Mouse (Mus musculus): ENCODE measurements around the gene Nek1. TPM values are rescaled to one million over a fixed set of nuclear protein-coding genes. Genes with fewer than 3 reads are reported as not detected.

Gene Nek1
- polyA plus RNA-seq, 1 experiment: 8.8 TPM

DNA sequence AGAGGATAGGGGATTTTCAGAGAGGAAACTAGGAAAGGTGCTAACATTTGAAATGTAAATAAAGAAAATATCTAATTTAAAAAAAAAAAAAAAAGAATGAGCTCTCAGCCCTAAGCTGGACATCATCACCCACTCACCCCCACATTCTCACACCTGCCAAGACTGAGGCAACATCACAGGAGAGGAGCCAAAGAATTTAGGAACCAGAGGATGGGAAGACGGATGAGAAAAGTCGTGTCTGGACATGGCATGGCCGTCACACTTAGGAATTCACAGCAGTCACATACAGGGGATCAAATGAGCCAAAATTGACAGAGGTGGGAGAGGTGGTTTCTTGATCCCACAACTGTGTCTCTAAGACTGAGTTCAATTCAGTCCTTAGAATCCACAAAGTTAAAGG is 165.5 kb downstream of the Nek1 start:
- DNase-seq (ENCODE audit: low spot score): no peak

DNA sequence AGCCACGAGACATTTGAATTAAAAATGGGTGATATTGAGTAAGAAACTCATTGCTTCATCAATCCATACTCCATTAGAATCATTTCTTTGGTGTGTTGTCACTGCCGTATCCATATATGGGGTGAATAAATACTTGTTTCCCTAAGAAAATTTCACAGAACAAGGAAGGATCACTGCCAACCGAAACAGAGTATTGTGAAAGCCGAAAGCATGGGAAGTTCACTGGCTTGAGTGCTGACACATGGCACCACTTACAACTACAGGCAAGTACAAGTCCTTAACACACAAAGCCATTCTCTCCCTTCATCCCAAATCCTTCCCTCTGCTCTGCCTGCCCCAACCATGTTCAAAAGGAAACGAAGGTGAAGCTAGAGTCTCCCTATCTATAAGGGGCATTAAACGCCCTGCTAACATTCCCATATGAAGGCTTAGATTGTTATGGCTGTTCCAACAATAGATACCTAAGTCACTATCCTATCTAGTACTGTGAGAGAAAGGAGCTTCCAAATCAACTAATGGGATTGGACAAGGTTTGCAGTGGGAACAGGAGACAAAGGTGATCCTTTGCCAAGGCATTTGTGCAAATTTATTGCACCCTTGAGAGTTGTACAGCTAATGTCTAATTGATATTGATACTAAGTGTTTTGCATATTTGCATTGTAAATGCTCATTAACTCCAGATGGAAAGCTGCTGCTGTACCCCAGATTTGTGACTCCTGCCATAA is 168.6 kb downstream of the Nek1 start:
- no peak for DNase-seq (ENCODE audit: low spot score)

DNA sequence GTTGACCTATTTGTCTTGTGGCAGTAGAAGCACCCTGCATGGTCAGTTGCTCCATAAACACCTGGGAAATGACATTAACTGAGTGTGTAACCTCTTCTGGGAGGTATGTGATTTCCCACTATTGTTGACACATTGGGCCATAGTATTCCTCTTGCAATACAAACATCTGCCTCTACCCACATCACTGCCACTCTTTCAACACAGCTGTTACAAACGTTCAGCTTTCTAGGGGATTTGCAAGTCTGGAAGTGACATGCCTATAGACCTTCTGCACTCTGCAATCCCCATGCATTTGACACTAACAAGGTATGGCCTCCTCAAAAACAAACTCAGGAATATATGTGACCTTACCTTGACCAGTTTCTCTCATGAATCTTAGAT is 169.2 kb downstream of the Nek1 start:
- DNase-seq (ENCODE audit: low spot score): no peak

DNA sequence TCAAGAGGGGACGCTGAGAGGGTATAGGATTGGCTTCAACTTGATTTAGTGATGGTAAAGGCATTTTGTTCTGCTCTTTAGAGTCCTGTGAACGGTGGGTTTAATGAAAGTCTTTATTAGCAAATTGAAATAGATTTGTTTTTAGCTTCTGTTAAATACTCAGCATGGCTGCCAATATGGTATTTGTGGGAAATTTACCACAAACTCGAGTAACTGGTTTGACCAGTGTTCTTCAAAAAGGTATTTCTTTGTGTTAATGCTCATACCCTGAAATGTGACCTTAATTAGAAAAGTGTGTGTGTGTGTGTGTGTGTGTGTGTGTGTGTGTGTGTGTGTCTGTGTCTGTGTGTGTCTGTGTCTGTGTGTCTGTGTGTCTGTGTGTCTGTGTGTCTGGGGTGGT is 178.6 kb downstream of the Nek1 start:
- DNase-seq (ENCODE audit: low spot score): no peak

DNA sequence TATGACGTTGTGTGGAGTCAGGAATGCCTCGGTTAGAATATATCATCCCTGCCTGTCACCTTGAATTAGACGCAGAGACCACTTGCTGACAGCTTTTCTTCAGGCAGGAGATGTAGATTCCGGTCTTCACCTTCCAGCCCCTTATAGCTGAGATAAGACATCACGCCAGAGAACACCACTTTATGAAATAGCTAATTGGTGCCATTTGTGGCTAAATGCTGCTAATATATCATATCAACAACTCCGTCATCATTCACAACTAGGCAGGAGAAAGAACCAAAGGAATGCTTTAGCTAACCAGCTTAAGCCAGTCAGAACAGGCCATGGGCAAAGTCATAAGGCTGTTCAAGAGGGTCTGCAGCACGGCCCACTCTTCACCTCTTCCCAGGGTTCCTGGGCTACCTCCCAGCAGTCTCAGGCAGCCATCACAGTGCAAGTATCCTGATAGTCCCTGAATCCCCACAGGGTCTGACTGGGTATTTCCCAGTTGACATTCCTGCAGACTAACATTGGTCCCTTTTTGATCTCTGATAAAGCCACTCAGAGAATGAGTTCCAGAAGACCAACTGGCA is 181.0 kb downstream of the Nek1 start:
- DNase-seq (ENCODE audit: low spot score): no peak

DNA sequence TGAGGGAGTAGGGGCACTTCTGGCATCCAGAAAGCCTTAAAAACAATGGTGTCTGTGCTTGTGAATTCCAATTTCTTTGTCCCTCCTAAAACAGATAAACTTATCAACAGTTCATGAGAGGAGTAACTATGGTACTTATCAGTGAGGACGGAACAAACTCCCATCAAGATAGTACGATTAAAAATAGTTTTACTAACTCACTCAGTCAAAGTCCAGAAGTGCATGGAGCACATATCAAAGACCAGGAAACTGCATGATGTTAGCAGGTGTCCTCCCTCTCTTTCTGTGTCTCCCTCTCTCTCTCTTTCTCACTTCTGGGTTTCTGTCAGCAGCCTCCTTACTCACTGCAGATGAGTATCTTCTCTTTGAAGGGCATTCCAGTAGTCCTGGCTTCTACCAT is 182.9 kb downstream of the Nek1 start:
- DNase-seq (ENCODE audit: low spot score): no peak

DNA sequence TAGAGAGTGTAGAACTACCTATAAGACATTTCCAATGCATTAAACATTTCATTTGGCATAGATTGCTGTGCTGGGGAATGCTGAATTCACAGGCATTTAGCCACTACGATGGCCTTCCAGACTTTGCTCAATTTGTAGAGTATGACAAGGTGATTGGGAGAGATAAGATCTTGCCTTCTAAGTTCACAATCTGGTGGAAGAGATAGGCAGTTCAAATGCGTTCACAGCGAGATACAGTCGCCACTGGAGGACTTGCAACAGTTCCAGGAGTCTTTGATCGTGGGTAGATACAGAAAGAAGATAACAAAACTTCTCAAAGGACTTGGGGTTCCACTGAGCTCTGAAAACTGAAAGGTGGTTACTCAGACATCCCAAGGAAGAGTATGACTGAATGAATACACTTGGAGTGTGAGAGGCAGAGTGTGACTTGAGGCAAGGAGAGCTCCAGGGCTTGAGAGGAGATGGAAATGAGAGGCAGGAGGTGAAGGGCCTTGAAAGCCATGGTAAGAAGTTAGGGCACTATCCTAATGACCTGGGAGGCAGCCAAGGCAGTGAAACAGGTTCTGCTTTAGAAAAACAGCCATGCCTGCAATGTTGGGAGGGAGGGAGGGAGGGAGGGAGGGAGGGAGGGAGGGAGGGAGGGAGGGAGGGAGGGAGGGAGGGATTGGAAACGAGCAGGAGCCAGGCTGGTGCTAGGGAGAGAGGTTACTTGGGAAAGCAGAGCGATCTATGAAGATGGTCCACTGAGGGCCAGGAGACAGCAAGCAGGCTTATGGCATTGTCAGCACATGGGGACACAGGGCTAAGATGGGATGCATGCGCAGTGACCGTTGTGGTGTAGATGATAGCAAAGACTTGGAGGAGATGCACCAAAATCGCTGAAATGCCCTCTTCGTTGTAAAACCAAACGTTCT is 184.9 kb downstream of the Nek1 start:
- DNase-seq (ENCODE audit: low spot score): no peak

DNA sequence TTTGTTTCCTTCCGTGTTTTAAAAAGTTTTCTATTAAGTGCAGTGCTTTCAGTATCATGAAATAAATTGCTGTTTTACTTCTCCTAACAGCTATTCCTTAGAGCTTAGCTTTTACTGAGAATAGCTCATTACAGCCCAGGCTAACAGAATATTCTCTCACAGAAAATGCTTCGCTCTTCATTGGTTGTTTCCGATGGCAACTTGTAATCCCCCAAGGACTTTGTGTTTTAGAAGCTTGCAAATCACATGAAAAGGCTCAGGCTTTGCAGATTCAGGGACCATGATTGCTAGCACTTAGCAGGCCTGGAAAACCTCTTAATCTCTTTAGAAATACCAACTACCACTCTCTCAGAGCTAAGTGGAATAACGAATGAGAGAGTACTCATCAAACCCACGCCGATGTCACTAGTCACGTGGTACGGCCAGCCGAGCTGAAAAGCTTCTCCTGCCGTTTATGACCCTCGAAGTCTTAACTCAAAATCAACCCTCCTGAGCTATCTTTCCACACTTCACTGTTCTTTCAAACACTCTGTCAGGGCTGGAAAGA is 185.7 kb downstream of the Nek1 start:
- DNase-seq (ENCODE audit: low spot score): no peak

Other genes with a start within 250 kb of the Nek1 start
- 24.7 and 28.8 TPM in 2 replicates for gene Hpf1, start 102.8 kb upstream of the Nek1 start, polyA plus RNA-seq (2012; rRNA removed)
- 21.5 and 22.7 TPM in 2 replicates for gene Clcn3, start 9.9 kb upstream of the Nek1 start, polyA plus RNA-seq (2012; rRNA removed)
- gene Sh3rf1, start 230.7 kb downstream of the Nek1 start, polyA plus RNA-seq (2012; rRNA removed): 12.7 and 15.0 TPM in 2 replicates

Measured in urinary bladder, adult 2 months (tissue).